Mouse (Mus musculus) liver, adult 2 months (tissue): ENCODE data around the gene Leng8.

ENCODE experiments used
- CTCF ChIP-seq: fragments of 200-500 bp; IDR thresholded peaks from 2 replicates; pipeline ENCODE4 v1.5.1; 2011; ENCODE audit warnings: low read depth, low read length, control low read depth
- POLR2A ChIP-seq: fragments of 200-500 bp; IDR thresholded peaks from 2 replicates; pipeline ENCODE4 v1.6.1; 2011; ENCODE audit warnings: low read length, control low read depth; ENCODE audit not compliant: insufficient read depth; ENCODE audit errors: extremely low read depth

DNA sequence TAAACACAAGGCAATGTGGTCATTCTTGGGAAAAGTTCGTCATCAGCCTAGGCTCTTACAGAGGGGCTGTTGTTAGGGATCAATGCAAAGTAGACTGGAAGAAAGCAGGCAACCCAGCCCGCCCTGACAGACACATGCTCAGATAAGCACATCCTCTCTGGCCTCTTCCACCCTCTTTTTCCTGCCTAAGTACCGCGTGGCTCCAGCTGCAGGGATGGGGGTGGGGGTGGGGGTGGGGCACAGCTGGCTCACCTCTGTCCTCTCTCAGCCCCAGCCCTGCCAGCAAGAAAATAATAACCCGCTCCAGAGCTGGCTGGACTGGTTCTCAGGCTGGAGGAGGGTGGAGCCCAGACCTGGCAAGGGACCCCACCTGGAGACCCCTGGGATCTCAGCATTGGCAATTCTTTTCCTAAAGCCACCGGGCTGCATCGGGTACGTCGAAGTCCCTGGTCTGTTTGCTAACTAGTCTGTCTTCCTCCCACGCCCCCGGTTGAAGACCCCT lies 26.8 kb downstream of the Leng8 start:
- TF ChIP-seq POLR2A (no peak), CTCF (no peak)
